Mouse (Mus musculus) C2C12 (cell line): ENCODE measurements around the gene Slc44a1. TPM values are rescaled to one million over a fixed set of nuclear protein-coding genes. Genes with fewer than 3 reads are reported as not detected.

Experiments used
- H3K27me3 ChIP-seq: one replicate; pipeline ENCODE4 v1.6.1; 2011; ENCODE audit not compliant: control insufficient read depth, insufficient read depth, insufficient read length
- H3K36me3 ChIP-seq: one replicate; pipeline ENCODE4 v1.6.1; 2011; ENCODE audit not compliant: control insufficient read depth, insufficient read depth
- H3K4me3 ChIP-seq: one replicate; pipeline ENCODE4 v1.5.1; 2011; ENCODE audit warnings: mild to moderate bottlenecking, control low read depth; ENCODE audit not compliant: poor library complexity, insufficient read depth, severe bottlenecking
- H3K79me2 ChIP-seq: one replicate; pipeline ENCODE4 v1.6.1; 2011; ENCODE audit not compliant: control insufficient read depth, insufficient read depth
- H3K79me3 ChIP-seq: one replicate; pipeline ENCODE4 v1.6.1; 2011; ENCODE audit warnings: low read depth, control low read depth
- H3ac ChIP-seq: one replicate; pipeline ENCODE3; 2011; ENCODE audit warnings: low read depth; ENCODE audit not compliant: control insufficient read depth, insufficient read length
- CEBPB ChIP-seq: IDR thresholded peaks from one replicate; pipeline ENCODE4 v1.6.1; 2011; ENCODE audit warnings: low read depth, mild to moderate bottlenecking, control low read depth, moderate library complexity
- CTCF ChIP-seq: IDR thresholded peaks from one replicate; pipeline ENCODE4 v1.5.1; 2011; ENCODE audit not compliant: control insufficient read depth, insufficient read depth, insufficient read length
- FOSL1 ChIP-seq: IDR thresholded peaks from one replicate; pipeline ENCODE4 v1.8.0; 2011; ENCODE audit warnings: mild to moderate bottlenecking, low read length; ENCODE audit not compliant: poor library complexity, insufficient read depth, severe bottlenecking
- MAX ChIP-seq: IDR thresholded peaks from one replicate; pipeline ENCODE4 v1.6.1; 2011; ENCODE audit warnings: mild to moderate bottlenecking, control low read depth
- MYOD1 ChIP-seq: IDR thresholded peaks from one replicate; pipeline ENCODE4 v1.6.1; 2011; ENCODE audit warnings: low read depth; ENCODE audit not compliant: control insufficient read depth, insufficient read length
- MYOG ChIP-seq: IDR thresholded peaks from one replicate; pipeline ENCODE4 v1.6.1; 2011; ENCODE audit not compliant: control insufficient read depth, insufficient read length; ENCODE audit errors: extremely low read depth
- USF1 ChIP-seq: IDR thresholded peaks from one replicate; pipeline ENCODE4 v1.6.1; 2011; ENCODE audit warnings: low read depth, mild to moderate bottlenecking, control low read depth, moderate library complexity
- polyA plus RNA-seq: library from polyadenylated mRNA; unstranded; fragments of >200 nt; fragmentation: generic; extraction: Trizol; gene quantifications from one replicate; pipeline ENCODE4 v1.2.1, GENCODE M21; 2012; ENCODE audit warnings: missing spikeins

Gene Slc44a1
- polyA plus RNA-seq, 1 experiment, result 27.1 TPM

DNA sequence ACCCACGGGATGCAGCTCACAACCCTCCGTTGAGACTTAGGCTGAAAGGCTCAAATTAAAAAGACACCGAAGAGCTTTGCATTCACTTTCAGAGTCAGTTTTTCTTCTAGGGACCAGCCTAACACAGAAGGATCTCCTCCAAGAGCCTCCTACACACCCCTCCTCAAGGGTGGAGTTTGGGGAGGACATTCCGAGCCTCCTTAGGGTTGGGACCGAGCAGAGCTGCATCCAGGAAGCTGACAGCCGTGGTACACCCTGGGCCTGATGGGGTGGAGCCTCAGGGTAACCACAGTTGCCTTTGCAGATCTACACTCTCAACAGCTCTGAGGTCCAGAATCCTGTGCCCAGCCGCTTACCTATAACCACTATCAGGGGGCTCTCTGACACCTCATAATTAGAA lies 23.3 kb upstream of the Slc44a1 start:
- Histone ChIP-seq H3K79me3 (no peaks in the 10 kb centered on the region), H3K36me3 (no peaks in the 10 kb centered on the region), H3K79me2 (no peaks in the 10 kb centered on the region), H3ac (no peak overlapping the region), H3K4me3 (no peak overlapping the region), H3K27me3 (no peaks in the 10 kb centered on the region)
- TF ChIP-seq MAX (no peak), FOSL1 (no peak), MYOG (no peak), USF1 (no peak), CTCF (no peak), MYOD1 (no peak), CEBPB (no peak)

GRCm38 (mm10) chr4:53422799-53423198 lies 17.4 kb upstream of the Slc44a1 start:
- no peak overlapping the region for H3K4me3 ChIP-seq

DNA sequence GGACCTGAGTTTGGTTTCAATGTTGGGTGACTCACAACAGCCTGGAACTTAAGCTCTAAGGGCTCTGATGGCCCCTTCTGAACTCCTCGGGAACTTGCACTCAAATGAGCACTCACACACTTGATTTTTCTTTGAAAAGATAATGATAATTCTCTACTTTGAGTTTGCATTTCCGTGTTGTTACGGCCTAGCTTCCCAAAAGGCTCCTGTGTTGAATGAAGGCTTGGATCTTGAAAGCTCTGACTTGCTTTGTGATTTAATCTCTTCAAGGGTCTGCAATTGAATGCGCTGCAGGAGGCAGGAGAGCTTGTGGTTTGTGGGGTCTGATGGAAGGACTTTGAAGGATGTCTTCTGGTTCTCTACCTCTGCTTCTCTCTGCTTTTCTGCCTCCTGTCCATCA lies 13.1 kb upstream of the Slc44a1 start:
- Histone ChIP-seq H3K27me3 (no peaks in the 10 kb centered on the region), H3K4me3 (no peak overlapping the region), H3K79me2 (no peaks in the 10 kb centered on the region), H3ac (no peak overlapping the region), H3K79me3 (no peaks in the 10 kb centered on the region), H3K36me3 (no peaks in the 10 kb centered on the region)
- TF ChIP-seq FOSL1 (no peak), MYOG (no peak), USF1 (no peak)

More at GRCm38 (mm10) chr4:53422799-53423198, 17.4 kb upstream of the Slc44a1 start:
- no peaks in the 10 kb centered on the region for H3K79me3 ChIP-seq
- H3ac ChIP-seq, result no peak overlapping the region
- H3K79me2 ChIP-seq, result no peaks in the 10 kb centered on the region
- TF ChIP-seq CEBPB, result no peak
- TF ChIP-seq FOSL1, result no peak
- no peak for TF ChIP-seq MYOD1
- TF ChIP-seq CTCF, result no peak
- TF ChIP-seq MAX, result no peak
- no peak for TF ChIP-seq MYOG
- no peak for TF ChIP-seq USF1
- H3K27me3 ChIP-seq, result no peaks in the 10 kb centered on the region
- no peaks in the 10 kb centered on the region for H3K36me3 ChIP-seq

DNA sequence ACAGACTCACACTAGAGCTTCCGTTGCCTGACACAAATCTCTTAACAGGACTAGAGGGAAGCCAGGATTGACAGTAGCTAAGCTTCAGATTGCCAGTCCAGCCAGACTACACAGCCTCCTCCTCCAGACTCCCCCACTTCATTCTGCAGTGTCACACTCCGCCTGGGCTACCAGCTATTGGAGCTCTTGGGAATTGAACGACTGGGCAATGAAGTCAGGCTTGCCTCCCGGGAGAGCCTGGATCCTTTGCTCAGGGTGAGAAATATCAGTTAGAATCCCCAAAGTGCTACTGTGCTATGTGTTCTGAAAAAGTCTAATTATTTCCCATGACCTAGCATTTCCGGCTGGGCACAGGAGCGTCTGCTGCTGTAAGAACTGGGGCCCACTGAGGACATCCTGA lies 9.7 kb upstream of the Slc44a1 start:
- H3K27me3 ChIP-seq, result no peaks in the 10 kb centered on the region
- TF ChIP-seq MYOD1, result no peak
- TF ChIP-seq USF1, result no peak
- TF ChIP-seq FOSL1, result no peak
- no peak for TF ChIP-seq MAX
- TF ChIP-seq CTCF, result no peak

GRCm38 (mm10) chr4:53431585-53432234 lies 8.5 kb upstream of the Slc44a1 start:
- Histone ChIP-seq H3ac (no peak overlapping the region), H3K4me3 (no peak overlapping the region), H3K79me2 (no peaks in the 10 kb centered on the region), H3K79me3 (no peaks in the 10 kb centered on the region), H3K36me3 (no peaks in the 10 kb centered on the region), H3K27me3 (no peaks in the 10 kb centered on the region)
- TF ChIP-seq FOSL1, result no peak
- no peak for TF ChIP-seq CEBPB
- TF ChIP-seq USF1, result no peak
- TF ChIP-seq MYOG, result no peak
- no peak for TF ChIP-seq MAX
- TF ChIP-seq CTCF, result no peak
- TF ChIP-seq MYOD1, result no peak

More for the DNA sequence above, 9.7 kb upstream of the Slc44a1 start:
- Histone ChIP-seq H3K79me2 (no peaks in the 10 kb centered on the region), H3K79me3 (no peaks in the 10 kb centered on the region), H3K4me3 (no peak overlapping the region), H3K36me3 (no peaks in the 10 kb centered on the region), H3ac (no peak overlapping the region)

DNA sequence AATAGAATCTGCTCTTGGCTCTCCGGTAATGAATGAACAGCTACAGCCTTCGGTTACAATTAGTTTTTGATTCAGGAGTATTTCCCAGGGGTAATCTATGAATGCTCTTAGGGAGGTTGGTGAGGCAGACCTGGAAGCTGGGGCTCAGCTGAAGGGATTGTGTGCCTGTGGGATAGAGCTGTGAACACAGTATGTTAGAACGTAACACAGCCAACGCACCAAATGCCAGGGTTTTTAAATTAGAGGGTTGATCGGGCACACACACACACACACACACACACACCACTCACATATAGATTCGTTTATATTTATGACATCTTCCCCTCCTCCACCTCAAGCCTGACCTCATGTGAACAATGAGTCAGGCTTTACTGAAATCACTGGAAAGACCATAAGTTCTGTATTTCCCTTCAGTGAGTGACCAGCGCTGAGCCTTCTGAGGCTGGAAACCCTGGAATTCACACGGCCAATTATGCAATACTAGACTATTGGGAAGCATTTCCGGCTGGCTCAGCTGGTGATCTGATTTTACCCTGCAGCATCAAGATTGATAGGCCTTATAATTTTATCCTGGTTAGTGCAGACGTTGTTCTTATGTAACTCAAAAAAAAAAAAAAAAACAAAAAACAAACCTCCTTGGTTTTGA lies 3.0 kb upstream of the Slc44a1 start:
- TF ChIP-seq CEBPB (peak; percentile 56), MAX (no peak), USF1 (no peak)
- Histone ChIP-seq H3K79me3 (peaks cover 7% of the 10 kb centered on the region), H3K27me3 (no peaks in the 10 kb centered on the region), H3K4me3 (no peak overlapping the region), H3ac (no peak overlapping the region), H3K79me2 (peaks cover 19% of the 10 kb centered on the region), H3K36me3 (no peaks in the 10 kb centered on the region)
